Mouse (Mus musculus): ENCODE data around the gene Lgr4.

Lgr4 gene

GRCm38 (mm10) chr2:110036265-110036664 lies 118.8 kb downstream of the Lgr4 start:
- DNase-seq = no peak

GRCm38 (mm10) chr2:110036665-110037064 lies 119.2 kb downstream of the Lgr4 start:
- DNase-seq = no peak

- DNase-seq = no peak
Measured at GRCm38 (mm10) chr2:110037221-110037620, 119.8 kb downstream of the Lgr4 start.

GRCm38 (mm10) chr2:110038341-110038740 lies 120.9 kb downstream of the Lgr4 start:
- DNase-seq = no peak

GRCm38 (mm10) chr2:110042861-110043760 lies 125.7 kb downstream of the Lgr4 start:
- no peak for DNase-seq

- DNase-seq = no peak
Measured at GRCm38 (mm10) chr2:110058424-110058823, 141.0 kb downstream of the Lgr4 start.

GRCm38 (mm10) chr2:110063131-110063530 lies 145.7 kb downstream of the Lgr4 start:
- no peak for DNase-seq

Measured in lung, postnatal 4 days (tissue).